Comparison of ENCODE assay signal across 24 mouse cellular contexts in the genomic region with DNA sequence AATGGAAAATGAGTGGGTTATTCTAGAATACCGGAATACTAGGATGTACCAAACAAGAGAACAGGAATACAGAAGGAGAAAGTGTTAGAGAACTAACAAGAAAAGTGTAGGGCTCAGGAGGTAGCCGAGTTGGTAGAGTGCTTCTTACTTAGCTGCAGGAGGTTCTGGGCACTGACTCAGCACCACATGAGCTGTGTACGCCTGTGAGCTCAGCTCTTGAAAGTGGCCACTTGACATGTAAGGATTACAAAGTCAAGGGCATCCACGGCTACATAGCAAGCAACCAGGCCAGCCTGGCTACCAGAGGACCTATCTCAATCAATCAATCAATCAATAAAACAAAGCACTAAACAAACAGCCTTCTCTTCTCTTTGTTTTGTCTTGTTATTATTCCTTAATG. TPM values are rescaled to one million over a fixed set of nuclear protein-coding genes. Genes with fewer than 3 reads are reported as not detected.
DNase-seq lines count a peak whose midpoint lies in the region; ATAC-seq and TF ChIP-seq lines count a peak whose summit lies in the region.
"Had no signal": no experiment of that assay in that cellular context is flagged by ENCODE, and none has a peak within 500 bp of the region (broad histone marks: within the 10 kb centered on the region; RNA-seq: fewer than 3 reads in every experiment).

No protein-coding gene starts in this region.

- H3K4me3 ChIP-seq in hindbrain, embryonic 12.5 days: no peak overlapping the region
- no peak overlapping the region for H3K4me3 ChIP-seq in hindbrain, embryonic 14.5 days (replicated peaks; ENCODE audit: low read length)
- no peak overlapping the region for H3K4me3 ChIP-seq in bone marrow macrophage, adult 2 months (ENCODE audit: insufficient read depth, low read length)
- H3K4me3 ChIP-seq in thymus, adult 2 months (ENCODE audit: control insufficient read depth, insufficient read depth, low read length): no peak overlapping the region
- H3K4me3 ChIP-seq: embryonic facial prominence, embryonic 13.5 days; erythroblast, embryonic 14.5 days; forebrain, embryonic 13.5 days; gastrocnemius, adult 2 months; heart, embryonic 15.5 days; intestine, embryonic 15.5 days; liver, embryonic 12.5 days had no signal

- no peak overlapping the region for H3K4me2 ChIP-seq in hindbrain, embryonic 12.5 days (replicated peaks)
- H3K4me2 ChIP-seq in hindbrain, embryonic 14.5 days (replicated peaks): no peak overlapping the region
- H3K4me2 ChIP-seq: embryonic facial prominence, embryonic 13.5 days; forebrain, embryonic 13.5 days; heart, embryonic 15.5 days; intestine, embryonic 15.5 days; liver, embryonic 12.5 days had no signal

- no peak overlapping the region for H3K9ac ChIP-seq in hindbrain, embryonic 12.5 days
- no peak overlapping the region for H3K9ac ChIP-seq in hindbrain, embryonic 14.5 days
- H3K9ac ChIP-seq: embryonic facial prominence, embryonic 13.5 days; forebrain, embryonic 13.5 days; heart, embryonic 15.5 days; intestine, embryonic 15.5 days; liver, embryonic 12.5 days had no signal

- TF ChIP-seq CTCF in bone marrow macrophage, adult 2 months (IDR thresholded peaks at IDR 0.05; ENCODE audit: low read depth, low read length): no peak
- no peak for TF ChIP-seq CTCF in thymus, adult 2 months (IDR thresholded peaks at IDR 0.05; ENCODE audit: borderline replicate concordance, control insufficient read depth, extremely low read depth, insufficient read depth, low read length, poor library complexity)

- ATAC-seq in hindbrain, embryonic 12.5 days (ENCODE audit: low FRiP score): no peak
- ATAC-seq in hindbrain, embryonic 14.5 days (ENCODE audit: low FRiP score): no peak
- ATAC-seq: activated CD4-positive, CD25-positive, alpha-beta regulatory T cell, adult 4 months; forebrain, embryonic 13.5 days; hindbrain, embryonic 16.5 days; intestine, embryonic 15.5 days; liver, embryonic 12.5 days had no signal

- 0 out of 2 replicates have a peak overlapping the region, but pooled peaks have one; percentile 30 for H3K27ac ChIP-seq in hindbrain, embryonic 12.5 days
- H3K27ac ChIP-seq in hindbrain, embryonic 14.5 days: no peak overlapping the region
- 0 out of 2 replicates have a peak overlapping the region, but pooled peaks have one; percentile 8 for H3K27ac ChIP-seq in bone marrow macrophage, adult 2 months (ENCODE audit: insufficient read depth, low read depth, low read length)
- H3K27ac ChIP-seq in thymus, adult 2 months (ENCODE audit: control insufficient read depth, insufficient read depth, low read length): no peak overlapping the region
- H3K27ac ChIP-seq: embryonic facial prominence, embryonic 13.5 days; forebrain, embryonic 13.5 days; gastrocnemius, adult 2 months; heart, embryonic 15.5 days; intestine, embryonic 15.5 days; liver, embryonic 12.5 days had no signal

- DNase-seq in heart, adult 18-20 months: peak; percentile 53 to 74
- DNase-seq in heart, postnatal 14 days: no peak
- no peak for DNase-seq in hindbrain, embryonic 14.5 days (ENCODE audit: low spot score)
- peak; percentile 60 for DNase-seq in NIH3T3 (ENCODE audit: low read depth)
- no peak for DNase-seq in thymus, adult 2 months
- DNase-seq: cerebellum, adult 18-20 months; cerebellum, postnatal 14 days; gastrocnemius, adult 2 months; kidney, adult 8-10 months; kidney, postnatal 10 days; midbrain, embryonic 14.5 days; thymus, adult 18-20 months; thymus, postnatal 4 days had no signal

- no peaks in the 10 kb centered on the region for H3K36me3 ChIP-seq in hindbrain, embryonic 12.5 days
- H3K36me3 ChIP-seq in hindbrain, embryonic 14.5 days (replicated peaks; ENCODE audit: control insufficient read depth, insufficient read depth): no peaks in the 10 kb centered on the region
- no peaks in the 10 kb centered on the region for H3K36me3 ChIP-seq in thymus, adult 2 months (ENCODE audit: control insufficient read depth, insufficient read depth, low read length)
- H3K36me3 ChIP-seq: embryonic facial prominence, embryonic 13.5 days; heart, embryonic 15.5 days; intestine, embryonic 15.5 days; liver, embryonic 12.5 days had no signal

- H3K9me3 ChIP-seq in hindbrain, embryonic 12.5 days (replicated peaks): no peaks in the 10 kb centered on the region
- H3K9me3 ChIP-seq in hindbrain, embryonic 14.5 days (ENCODE audit: control insufficient read depth, low read length): no peaks in the 10 kb centered on the region
- H3K9me3 ChIP-seq: embryonic facial prominence, embryonic 13.5 days; forebrain, embryonic 13.5 days; heart, embryonic 15.5 days; intestine, embryonic 15.5 days; liver, embryonic 12.5 days had no signal

- intact Hi-C loops in heart, postnatal 14 days (cut with DNase I): no loop called here

- TF ChIP-seq POLR2A in bone marrow macrophage, adult 2 months (IDR thresholded peaks at IDR 0.05; ENCODE audit: borderline replicate concordance, low read depth, low read length): no peak
- TF ChIP-seq POLR2A in thymus, adult 2 months (IDR thresholded peaks at IDR 0.05; ENCODE audit: control insufficient read depth, extremely low read depth, insufficient read depth, low read length, poor library complexity): no peak

- WGBS in hindbrain, embryonic 12.5 days: 51% methylated on average over 4 of the region's 4 CpGs
- 48% methylated on average over 4 of the region's 4 CpGs for WGBS in hindbrain, embryonic 14.5 days
- 87% methylated on average over 4 of the region's 4 CpGs for WGBS in thymus, adult 2 months

- peaks cover 51% of the 10 kb centered on the region for H3K4me1 ChIP-seq in hindbrain, embryonic 12.5 days
- H3K4me1 ChIP-seq in hindbrain, embryonic 14.5 days (replicated peaks; ENCODE audit: control insufficient read depth, insufficient read depth, low read length): peaks cover 15% of the 10 kb centered on the region
- H3K4me1 ChIP-seq in bone marrow macrophage, adult 2 months (ENCODE audit: control insufficient read depth, insufficient read depth, low read length): peaks cover 47% of the 10 kb centered on the region
- H3K4me1 ChIP-seq in thymus, adult 2 months (replicated peaks; ENCODE audit: control insufficient read depth, insufficient read depth, low read length): peaks cover 4% of the 10 kb centered on the region; the same call in 1 of the 2 replicates
- H3K4me1 ChIP-seq: liver, embryonic 12.5 days had no signal

- H3K27me3 ChIP-seq in hindbrain, embryonic 12.5 days: no peaks in the 10 kb centered on the region
- no peaks in the 10 kb centered on the region for H3K27me3 ChIP-seq in hindbrain, embryonic 14.5 days (ENCODE audit: control insufficient read depth, insufficient read depth, low read length)
- no peaks in the 10 kb centered on the region for H3K27me3 ChIP-seq in thymus, adult 2 months (ENCODE audit: control insufficient read depth, insufficient read depth, low read length)
- H3K27me3 ChIP-seq: embryonic facial prominence, embryonic 13.5 days; forebrain, embryonic 13.5 days; intestine, embryonic 15.5 days had no signal

RNA-seq across cellular contexts. Expression of gene St6gal1, which starts 24.7 kb away (rescaled TPM):
- 1 to 10 TPM; 7.2 to 9.7 TPM for total RNA-seq in heart, adult 18-20 months (2021)
- total RNA-seq in heart, postnatal 14 days (2021): 10 to 100 TPM; 12.4 to 13.3 TPM
- 38.7 and 40.0 TPM in 2 replicates for polyA plus RNA-seq in hindbrain, embryonic 12.5 days (2016; fragmentation: Nextera tagmentation; extraction: Ambion mirVana)
- 29.6 and 30.6 TPM in 2 replicates for polyA plus RNA-seq in hindbrain, embryonic 14.5 days (2014; fragmentation: Nextera tagmentation; extraction: Ambion mirVana)
- polyA plus RNA-seq in bone marrow macrophage, adult 2 months (2012; ENCODE audit: insufficient read depth, insufficient read length, missing spikeins): 66.4 and 77.2 TPM in 2 replicates
- polyA plus RNA-seq in thymus, adult 2 months (2012; rRNA removed): 30.7 and 33.2 TPM in 2 replicates
- total RNA-seq: MEL had no signal
- polyA plus RNA-seq: erythroblast, embryonic 14.5 days had no signal

Comparison
In these comparisons a context has a peak if more than half of its experiments do, and no peak if none do; other contexts are left out.
1. DNase-seq: peak in heart, adult 18-20 months (2 of 2) and NIH3T3 (single experiment); none in heart, postnatal 14 days (0 of 2), hindbrain, embryonic 14.5 days (single experiment) and thymus, adult 2 months (single experiment).
2. H3K27ac ChIP-seq: peak in hindbrain, embryonic 12.5 days (single experiment) and bone marrow macrophage, adult 2 months (single experiment); none in hindbrain, embryonic 14.5 days (single experiment) and thymus, adult 2 months (single experiment).